Mouse (Mus musculus) erythroid progenitor cell, adult 5-6 weeks (primary cell): ENCODE measurements around the gene Alpl. TPM values are rescaled to one million over a fixed set of nuclear protein-coding genes. Genes with fewer than 3 reads are reported as not detected.

ENCODE experiments used
- ATAC-seq: replicated peaks from 2 replicates; pipeline ENCODE4 v1.8.0; 2016; ENCODE audit warnings: moderate number of reproducible peaks, mild to moderate bottlenecking, moderate TSS enrichment, inconsistent platforms; ENCODE audit not compliant: poor library complexity, low FRiP score, severe bottlenecking
- total RNA-seq, 2 experiments: library from RNA; stranded (forward) in 1 of 2; stranded (reverse) in 1 of 2; fragments of 150-400 nt in 1 of 2; fragments of 186-747, 209-891 nt in 1 of 2; gene quantifications; 2 replicates each; pipeline versions ENCODE4 v1.2.3 to v1.2.4; 2015 to 2017; ENCODE audit warnings: low replicate concordance in 2 of 2

The Alpl gene
- total RNA-seq, 2 experiments from 2014 or later: not detected

DNA sequence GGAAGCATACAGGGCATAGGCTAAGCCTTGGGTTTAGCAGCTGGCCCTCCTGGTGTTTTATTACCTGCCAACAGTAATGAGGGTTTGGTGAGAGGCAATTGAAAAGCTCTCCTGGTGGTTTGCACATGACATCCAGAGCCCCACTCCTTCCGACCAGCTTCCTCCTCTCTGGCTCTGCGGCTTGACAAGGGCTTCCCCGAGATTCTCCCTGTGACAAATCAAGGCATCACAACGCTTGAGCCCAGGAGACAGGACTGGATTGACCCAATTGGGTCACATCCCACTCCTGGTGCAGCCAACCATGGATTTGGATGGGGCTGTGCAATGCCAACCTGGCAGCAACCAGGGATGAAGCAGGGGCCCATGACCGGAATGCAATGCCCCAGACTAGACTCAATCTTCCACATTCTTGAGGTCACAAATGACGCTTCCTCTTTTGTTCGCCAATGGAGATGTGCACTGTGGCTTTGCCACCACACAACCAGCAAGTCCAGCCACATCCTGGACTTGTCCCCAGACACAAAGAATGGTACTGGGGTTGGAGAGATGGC lies 11.2 kb upstream of the Alpl start:
- 0 out of 2 replicates have a peak, but pooled peaks have one; percentile 6 for ATAC-seq

DNA sequence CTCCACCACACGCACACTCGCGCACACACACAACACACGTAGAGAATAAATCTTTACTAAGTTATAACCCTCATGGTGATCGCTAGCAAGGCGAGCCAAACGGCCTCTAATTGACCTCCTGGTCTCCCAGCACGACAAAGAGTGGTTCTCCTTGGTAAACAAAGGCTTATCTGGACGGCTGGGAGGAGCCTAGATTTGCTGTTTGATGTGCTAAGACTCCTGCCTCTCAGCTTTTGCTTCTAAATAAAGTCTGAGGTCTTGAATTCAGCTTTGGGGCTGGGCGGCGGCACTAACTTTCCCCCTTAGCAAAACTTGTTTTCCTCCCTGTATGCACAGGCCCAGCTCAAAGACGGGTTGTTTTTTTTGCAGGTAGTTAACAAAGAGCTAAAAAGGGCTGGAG lies 5.0 kb upstream of the Alpl start:
- no peak for ATAC-seq

- ATAC-seq: no peak
These were observed 4.1 kb upstream of the Alpl start for GRCm38 (mm10) chr4:137800324-137800723.

DNA sequence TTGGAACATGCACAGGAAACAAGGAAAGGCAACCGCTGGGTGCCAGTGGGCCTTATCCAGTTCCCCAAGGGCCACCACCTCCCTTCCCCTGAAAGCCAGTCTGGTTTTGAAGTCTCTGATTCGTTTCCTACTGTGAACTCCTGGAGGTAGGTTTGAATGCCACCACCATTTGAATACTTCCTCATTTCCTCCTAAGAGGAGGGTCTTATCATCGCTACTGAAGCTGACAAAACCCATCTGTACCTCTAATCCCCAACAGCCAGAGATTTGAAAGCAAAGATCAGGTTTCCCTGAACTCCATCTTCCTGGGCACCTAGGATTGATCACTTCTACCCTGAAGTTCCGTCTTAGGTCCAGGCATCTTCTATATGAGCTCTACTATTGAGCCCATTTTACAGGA lies 854 bp upstream of the Alpl start:
- no peak for ATAC-seq

DNA sequence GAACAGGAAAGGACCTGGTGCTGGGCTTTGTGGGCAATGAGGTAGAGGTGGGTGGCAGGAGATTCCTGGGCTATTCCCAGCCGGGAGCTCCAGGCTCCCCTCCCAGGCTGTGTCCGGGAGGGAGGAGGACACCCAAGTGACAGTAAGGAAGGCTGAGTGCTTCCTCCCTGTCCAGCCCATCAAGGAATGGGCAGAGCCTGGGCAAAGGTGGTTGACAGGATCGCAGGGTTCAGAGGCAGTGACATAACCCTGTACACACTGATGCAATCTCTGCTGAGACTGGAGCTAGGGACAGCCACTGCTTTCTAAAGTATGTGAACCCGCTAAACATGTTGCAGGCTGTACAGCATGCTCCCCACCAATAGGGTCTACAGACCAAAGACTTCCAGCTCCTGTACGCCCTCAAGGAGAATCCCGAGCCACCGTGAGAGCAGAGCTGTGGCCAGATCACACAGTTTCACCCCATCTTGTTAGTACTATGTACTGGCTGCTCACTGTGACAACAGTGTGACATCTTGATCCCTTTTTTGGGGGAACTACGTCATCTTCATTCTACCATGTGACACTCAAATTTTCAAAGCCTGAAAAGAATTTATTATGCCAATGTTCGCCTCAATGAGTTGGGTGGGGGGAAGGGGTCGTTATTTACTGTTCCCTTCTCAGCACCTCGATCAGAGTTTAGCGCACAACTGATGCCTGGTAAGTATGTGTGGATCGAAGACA lies 1.8 kb downstream of the Alpl start:
- ATAC-seq: no peak

DNA sequence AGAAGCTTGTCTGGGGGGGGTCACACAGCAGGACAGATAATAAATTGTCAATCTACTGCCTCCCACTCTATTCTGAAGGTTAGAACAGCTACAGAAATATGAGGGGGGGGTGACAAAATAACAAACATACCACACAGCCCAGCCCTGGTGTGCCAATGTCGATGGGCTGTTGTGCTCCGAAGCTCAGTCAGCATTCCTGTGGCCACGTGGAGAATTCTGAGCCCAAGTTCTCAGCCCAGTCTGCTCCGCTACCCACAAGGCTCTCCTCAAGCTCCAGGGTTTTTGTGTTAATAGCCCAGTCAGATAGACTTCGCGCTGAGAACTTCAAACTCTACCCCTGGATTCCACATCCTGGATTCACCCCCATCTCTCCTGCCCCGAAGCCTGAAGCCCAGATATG lies 2.6 kb downstream of the Alpl start:
- no peak for ATAC-seq

DNA sequence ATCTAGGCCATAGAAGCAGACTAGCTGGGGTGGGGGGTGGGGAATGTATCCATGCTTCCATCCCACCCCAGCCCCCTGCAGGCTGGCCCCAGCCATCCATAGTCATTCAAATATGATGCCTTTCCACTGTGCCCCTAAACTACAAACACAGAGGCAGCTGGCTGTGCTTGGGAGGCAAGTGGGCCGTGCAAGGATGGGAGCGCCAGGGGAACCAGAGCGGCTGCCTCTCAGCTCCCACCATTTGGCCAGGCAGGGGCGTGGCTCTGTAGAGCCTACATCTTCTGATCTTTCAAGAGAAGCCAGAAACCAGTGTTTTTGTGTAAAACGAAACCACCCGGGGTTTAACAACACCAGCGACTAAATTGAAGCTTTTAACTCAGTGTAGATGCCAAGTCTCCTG lies 4.7 kb downstream of the Alpl start:
- no peak for ATAC-seq

DNA sequence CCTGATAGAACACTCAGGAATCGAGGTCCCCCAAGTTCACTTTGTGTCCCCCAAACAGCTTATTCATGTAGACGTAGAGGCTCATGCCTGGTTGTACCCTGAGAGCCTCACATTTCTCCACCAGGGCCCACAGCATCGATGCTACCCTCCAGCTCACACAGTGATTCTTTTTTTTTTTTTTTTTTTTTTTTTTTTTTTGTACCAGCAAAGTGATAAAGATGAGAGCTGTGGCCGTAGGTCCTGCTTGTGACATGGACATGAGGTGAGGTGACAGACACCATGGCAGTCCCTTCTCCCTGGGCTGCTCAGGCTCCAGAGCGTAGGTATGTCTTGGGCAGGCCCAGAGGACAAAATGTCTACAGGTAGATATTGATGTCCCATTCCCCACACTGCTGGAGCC lies 5.2 kb downstream of the Alpl start:
- ATAC-seq: no peak

GRCm38 (mm10) chr4:137788511-137789049 lies 7.6 kb downstream of the Alpl start:
- no peak for ATAC-seq

GRCm38 (mm10) chr4:137787589-137788289 lies 8.4 kb downstream of the Alpl start:
- no peak for ATAC-seq

- ATAC-seq: no peak
These were observed 9.7 kb downstream of the Alpl start for GRCm38 (mm10) chr4:137786488-137786887.

DNA sequence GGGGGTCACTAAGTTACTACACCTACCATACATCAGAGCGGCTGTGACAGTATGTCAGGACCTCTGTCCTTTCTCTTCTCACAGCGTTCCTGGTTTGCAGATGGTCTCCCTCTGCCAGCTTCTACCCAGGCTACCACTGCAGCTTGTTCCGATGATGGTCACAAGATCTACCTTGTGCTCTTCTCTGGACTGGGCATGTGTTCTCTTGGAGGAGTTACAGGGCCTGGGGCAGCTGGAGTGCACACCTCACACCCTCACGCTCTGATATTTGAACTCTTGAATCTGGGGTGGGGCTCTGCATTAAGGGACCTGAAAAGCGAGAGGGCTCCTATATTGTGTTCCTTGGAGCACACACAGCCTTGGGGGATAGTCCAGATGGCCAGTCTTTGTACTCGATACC lies 10.9 kb downstream of the Alpl start:
- no peak for ATAC-seq

DNA sequence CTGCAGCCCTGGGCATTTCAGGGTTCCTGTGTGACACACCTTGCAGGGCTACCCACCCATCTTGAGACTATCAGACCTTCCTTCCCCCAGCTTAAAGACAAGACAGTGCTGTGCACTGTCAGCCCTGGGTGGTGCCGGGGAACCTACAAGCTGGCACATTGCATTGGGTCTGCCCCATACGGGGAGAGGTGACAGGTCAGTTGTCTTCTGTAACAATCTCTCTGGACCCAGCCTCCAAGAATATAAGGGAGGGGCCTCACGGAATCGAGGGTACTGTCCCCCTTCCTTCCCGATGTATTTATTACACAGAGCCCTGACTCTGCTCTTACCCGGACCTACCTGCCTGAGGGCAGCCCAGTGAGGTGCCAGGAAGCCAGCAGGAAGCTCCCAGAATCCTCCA lies 11.4 kb downstream of the Alpl start:
- no peak for ATAC-seq

DNA sequence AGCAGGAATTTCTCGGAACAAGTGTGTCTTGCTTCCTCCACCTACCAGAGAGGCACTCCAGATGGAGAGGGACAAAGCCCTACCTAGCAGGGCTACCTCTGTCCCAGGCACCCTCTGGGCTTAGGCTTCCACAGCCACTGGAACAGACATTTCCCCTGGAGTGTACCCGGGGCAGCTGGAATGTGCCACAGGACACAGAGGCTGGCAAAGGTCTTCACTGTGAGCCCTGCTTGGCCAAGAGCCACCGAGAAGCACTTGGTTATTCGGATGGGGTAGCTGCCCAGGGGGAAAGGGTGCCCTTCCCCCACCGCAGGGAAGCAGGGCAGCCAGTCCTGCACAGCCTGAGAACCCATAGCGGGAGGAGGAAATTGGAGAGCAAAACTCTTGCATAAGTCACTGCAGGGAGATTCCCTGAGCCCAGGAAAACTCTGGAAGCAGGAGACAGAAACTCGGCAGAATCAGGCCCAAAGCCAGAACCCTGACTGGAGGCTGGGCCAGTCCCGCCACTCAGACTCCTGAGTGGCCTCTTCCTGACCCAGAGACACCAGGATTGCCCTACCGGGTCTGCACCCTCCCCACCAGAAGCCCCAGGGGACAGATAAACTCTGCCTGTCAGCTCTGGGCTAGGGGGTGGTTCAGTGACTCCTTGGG lies 12.5 kb downstream of the Alpl start:
- ATAC-seq: no peak

GRCm38 (mm10) chr4:137781949-137782348 lies 14.2 kb downstream of the Alpl start:
- ATAC-seq: no peak

DNA sequence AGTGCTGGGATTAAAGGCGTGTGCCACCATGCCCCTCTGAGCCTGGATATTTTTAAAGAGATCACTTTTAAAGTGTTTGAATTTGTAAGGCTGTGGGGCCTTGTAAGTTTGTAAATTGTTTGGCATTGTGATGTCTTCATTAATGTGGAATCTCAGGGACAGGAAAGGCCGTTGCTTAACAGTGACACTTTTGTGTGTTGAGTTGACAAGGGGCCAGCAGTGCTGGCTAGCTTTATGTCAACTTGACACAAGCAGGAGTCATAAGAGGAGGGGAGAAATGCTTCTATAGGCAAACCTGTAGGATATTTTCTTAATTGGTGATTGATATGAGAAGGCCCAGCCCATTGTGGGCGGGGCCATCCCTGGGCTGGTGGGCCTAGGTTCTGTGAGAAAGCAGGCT lies 15.2 kb downstream of the Alpl start:
- no peak for ATAC-seq

- ATAC-seq: no peak
These were observed 17.6 kb downstream of the Alpl start for GRCm38 (mm10) chr4:137778397-137779184.

DNA sequence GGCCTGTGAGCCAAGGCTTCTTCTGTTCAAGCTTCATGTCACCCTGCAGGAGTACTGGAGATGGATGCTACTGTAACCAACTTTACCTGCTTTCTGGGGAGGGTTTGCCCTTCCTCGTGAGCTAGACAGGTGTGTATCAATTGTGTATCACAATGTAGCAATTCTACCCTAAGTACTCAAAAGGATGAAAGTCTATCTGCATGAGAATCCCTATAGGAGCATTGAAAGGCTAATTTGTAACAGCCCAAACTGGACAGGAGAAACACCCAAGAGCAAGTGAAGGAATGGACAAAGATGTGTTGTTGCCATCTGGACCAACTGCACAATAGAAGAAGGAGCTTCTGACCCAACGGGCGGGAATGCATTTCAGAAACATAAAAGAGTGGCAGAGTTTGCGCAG lies 18.3 kb downstream of the Alpl start:
- ATAC-seq: no peak

DNA sequence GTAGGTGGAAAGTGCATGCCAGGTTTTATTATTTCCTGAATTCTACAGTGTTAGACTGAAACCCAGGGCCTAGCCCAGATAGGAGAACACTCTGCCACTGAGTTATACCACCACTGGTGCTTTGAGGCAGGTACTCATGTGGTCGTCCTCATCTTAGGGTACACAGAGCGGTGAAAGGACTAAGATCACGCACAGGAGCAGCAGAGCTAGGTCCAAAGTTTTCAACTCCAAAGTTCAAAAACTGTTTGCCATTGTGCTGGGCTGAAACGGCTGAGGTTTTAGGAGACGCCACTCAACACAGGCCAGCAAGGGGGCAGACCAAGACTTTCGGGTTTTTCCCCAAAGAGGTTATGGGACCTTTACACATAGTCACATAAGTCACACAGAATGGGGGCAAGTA lies 21.7 kb downstream of the Alpl start:
- ATAC-seq: no peak

- no peak for ATAC-seq
These were observed 22.2 kb downstream of the Alpl start for GRCm38 (mm10) chr4:137774013-137774412.
